Mouse (Mus musculus): ENCODE measurements around the gene Nphs1. TPM values are rescaled to one million over a fixed set of nuclear protein-coding genes. Genes with fewer than 3 reads are reported as not detected.

Nphs1 gene
- polyA plus RNA-seq, 1 experiment from 2014 or later, result 1.8 TPM

GRCm38 (mm10) chr7:30422560-30422959 is 35.6 kb upstream of the Nphs1 start:
- peaks cover 24% of the 10 kb centered on the region for H3K4me1 ChIP-seq (replicated peaks)
- peak overlapping the region; percentile 72 for H3K27ac ChIP-seq
- peak overlapping the region; percentile 96 for H3K4me2 ChIP-seq
- 17% methylated on average over 9 of the region's 9 CpGs for WGBS
- H3K27me3 ChIP-seq, result peaks cover 8% of the 10 kb centered on the region; the same call in 1 of the 2 replicates
- ATAC-seq (ENCODE audit: low FRiP score), result peak; percentile 55
- peaks cover 3% of the 10 kb centered on the region; the same call in 1 of the 2 replicates for H3K9me3 ChIP-seq
- peaks cover 20% of the 10 kb centered on the region for H3K36me3 ChIP-seq
- H3K9ac ChIP-seq, result peak overlapping the region; percentile 81
- peak overlapping the region; percentile 62 for H3K4me3 ChIP-seq

GRCm38 (mm10) chr7:30423071-30423641 is 35.0 kb upstream of the Nphs1 start:
- no peak for ATAC-seq (ENCODE audit: low FRiP score)
- 55% methylated on average over 23 of the region's 23 CpGs for WGBS
- Histone ChIP-seq H3K4me3 (peak overlapping the region; percentile 62), H3K9ac (peak overlapping the region; percentile 81), H3K9me3 (peaks cover 3% of the 10 kb centered on the region; the same call in 1 of the 2 replicates), H3K27ac (peak overlapping the region; percentile 72; the same call in 1 of the 2 replicates), H3K4me1 (replicated peaks) (peaks cover 24% of the 10 kb centered on the region), H3K4me2 (peak overlapping the region; percentile 96), H3K27me3 (peaks cover 8% of the 10 kb centered on the region; the same call in 1 of the 2 replicates), H3K36me3 (peaks cover 22% of the 10 kb centered on the region)

GRCm38 (mm10) chr7:30429327-30429726 is 28.8 kb upstream of the Nphs1 start:
- 0 out of 2 replicates have a peak, but pooled peaks cover 3% of the 10 kb centered on the region for H3K4me1 ChIP-seq (replicated peaks)
- ATAC-seq (ENCODE audit: low FRiP score), result no peak
- H3K9ac ChIP-seq, result no peak overlapping the region
- 0 out of 2 replicates have a peak, but pooled peaks cover 5% of the 10 kb centered on the region for H3K27me3 ChIP-seq
- peaks cover 29% of the 10 kb centered on the region for H3K36me3 ChIP-seq
- no peaks in the 10 kb centered on the region for H3K9me3 ChIP-seq
- no peak overlapping the region for H3K4me3 ChIP-seq
- H3K27ac ChIP-seq, result no peak overlapping the region
- H3K4me2 ChIP-seq, result no peak overlapping the region

GRCm38 (mm10) chr7:30430191-30430590 is 27.9 kb upstream of the Nphs1 start:
- no peak overlapping the region for H3K27ac ChIP-seq
- no peaks in the 10 kb centered on the region for H3K9me3 ChIP-seq
- ATAC-seq (ENCODE audit: low FRiP score), result no peak
- H3K9ac ChIP-seq, result no peak overlapping the region
- WGBS, result 70% methylated on average over 2 of the region's 2 CpGs
- 0 out of 2 replicates have a peak, but pooled peaks cover 3% of the 10 kb centered on the region for H3K4me1 ChIP-seq (replicated peaks)
- 0 out of 2 replicates have a peak, but pooled peaks cover 5% of the 10 kb centered on the region for H3K27me3 ChIP-seq
- H3K36me3 ChIP-seq, result peaks cover 35% of the 10 kb centered on the region
- no peak overlapping the region for H3K4me2 ChIP-seq
- no peak overlapping the region for H3K4me3 ChIP-seq

- Histone ChIP-seq H3K36me3 (peaks cover 39% of the 10 kb centered on the region), H3K9me3 (no peaks in the 10 kb centered on the region), H3K27me3 (0 out of 2 replicates have a peak, but pooled peaks cover 9% of the 10 kb centered on the region), H3K27ac (no peak overlapping the region), H3K4me2 (no peak overlapping the region), H3K9ac (no peak overlapping the region), H3K4me1 (replicated peaks) (0 out of 2 replicates have a peak, but pooled peaks cover 3% of the 10 kb centered on the region), H3K4me3 (no peak overlapping the region)
- 5% methylated on average over 3 of the region's 3 CpGs for WGBS
- peak; percentile 58; the same call in 1 of the 2 replicates for ATAC-seq (ENCODE audit: low FRiP score)
Observed at GRCm38 (mm10) chr7:30431793-30432192, 26.3 kb upstream of the Nphs1 start.

- Histone ChIP-seq H3K27ac (no peak overlapping the region), H3K36me3 (peaks cover 54% of the 10 kb centered on the region)
Observed at GRCm38 (mm10) chr7:30434238-30434637, 23.9 kb upstream of the Nphs1 start.

GRCm38 (mm10) chr7:30434701-30435100 is 23.4 kb upstream of the Nphs1 start:
- Histone ChIP-seq H3K4me3 (no peak overlapping the region), H3K4me2 (no peak overlapping the region), H3K27me3 (0 out of 2 replicates have a peak, but pooled peaks cover 9% of the 10 kb centered on the region), H3K4me1 (replicated peaks) (0 out of 2 replicates have a peak, but pooled peaks cover 3% of the 10 kb centered on the region), H3K27ac (no peak overlapping the region), H3K36me3 (peaks cover 59% of the 10 kb centered on the region), H3K9ac (no peak overlapping the region), H3K9me3 (no peaks in the 10 kb centered on the region)
- 72% methylated on average over 10 of the region's 10 CpGs for WGBS
- no peak for ATAC-seq (ENCODE audit: low FRiP score)

More at GRCm38 (mm10) chr7:30434238-30434637, 23.9 kb upstream of the Nphs1 start:
- ATAC-seq (ENCODE audit: low FRiP score), result no peak
- WGBS, result 4% methylated on average over 10 of the region's 10 CpGs
- H3K9ac ChIP-seq, result no peak overlapping the region
- H3K4me2 ChIP-seq, result no peak overlapping the region
- no peak overlapping the region for H3K4me3 ChIP-seq
- H3K9me3 ChIP-seq, result no peaks in the 10 kb centered on the region
- 0 out of 2 replicates have a peak, but pooled peaks cover 3% of the 10 kb centered on the region for H3K4me1 ChIP-seq (replicated peaks)
- H3K27me3 ChIP-seq, result 0 out of 2 replicates have a peak, but pooled peaks cover 9% of the 10 kb centered on the region

GRCm38 (mm10) chr7:30435156-30435555 is 23.0 kb upstream of the Nphs1 start:
- WGBS, result 46% methylated on average over 9 of the region's 9 CpGs
- Histone ChIP-seq H3K27ac (no peak overlapping the region), H3K36me3 (peaks cover 63% of the 10 kb centered on the region)

GRCm38 (mm10) chr7:30436879-30437278 is 21.2 kb upstream of the Nphs1 start:
- H3K4me2 ChIP-seq, result no peak overlapping the region
- H3K27me3 ChIP-seq, result 0 out of 2 replicates have a peak, but pooled peaks cover 9% of the 10 kb centered on the region
- ATAC-seq (ENCODE audit: low FRiP score), result no peak
- H3K36me3 ChIP-seq, result peaks cover 80% of the 10 kb centered on the region
- H3K9me3 ChIP-seq, result no peaks in the 10 kb centered on the region
- H3K27ac ChIP-seq, result no peak overlapping the region
- no peak overlapping the region for H3K4me3 ChIP-seq
- WGBS, result 22% methylated on average over 10 of the region's 10 CpGs
- H3K4me1 ChIP-seq (replicated peaks), result peaks cover 3% of the 10 kb centered on the region
- no peak overlapping the region for H3K9ac ChIP-seq

More at GRCm38 (mm10) chr7:30435156-30435555, 23.0 kb upstream of the Nphs1 start:
- 0 out of 2 replicates have a peak, but pooled peaks cover 3% of the 10 kb centered on the region for H3K4me1 ChIP-seq (replicated peaks)
- ATAC-seq (ENCODE audit: low FRiP score), result no peak
- H3K27me3 ChIP-seq, result 0 out of 2 replicates have a peak, but pooled peaks cover 9% of the 10 kb centered on the region
- no peak overlapping the region for H3K9ac ChIP-seq
- H3K4me3 ChIP-seq, result no peak overlapping the region
- no peaks in the 10 kb centered on the region for H3K9me3 ChIP-seq
- no peak overlapping the region for H3K4me2 ChIP-seq

GRCm38 (mm10) chr7:30439734-30440133 is 18.4 kb upstream of the Nphs1 start:
- ATAC-seq (ENCODE audit: low FRiP score), result no peak

GRCm38 (mm10) chr7:30440697-30441096 is 17.4 kb upstream of the Nphs1 start:
- no peaks in the 10 kb centered on the region for H3K9me3 ChIP-seq
- H3K4me2 ChIP-seq, result no peak overlapping the region
- H3K9ac ChIP-seq, result no peak overlapping the region
- H3K27me3 ChIP-seq, result no peaks in the 10 kb centered on the region
- no peak overlapping the region for H3K27ac ChIP-seq
- H3K4me3 ChIP-seq, result no peak overlapping the region
- 18% methylated on average over 5 of the region's 5 CpGs for WGBS
- peaks cover 74% of the 10 kb centered on the region for H3K36me3 ChIP-seq
- ATAC-seq (ENCODE audit: low FRiP score), result no peak
- H3K4me1 ChIP-seq (replicated peaks), result peaks cover 30% of the 10 kb centered on the region

More at GRCm38 (mm10) chr7:30439734-30440133, 18.4 kb upstream of the Nphs1 start:
- Histone ChIP-seq H3K4me1 (replicated peaks) (peaks cover 30% of the 10 kb centered on the region), H3K27ac (no peak overlapping the region), H3K36me3 (peaks cover 83% of the 10 kb centered on the region), H3K4me3 (no peak overlapping the region), H3K27me3 (0 out of 2 replicates have a peak, but pooled peaks cover 4% of the 10 kb centered on the region), H3K4me2 (no peak overlapping the region), H3K9me3 (no peaks in the 10 kb centered on the region), H3K9ac (no peak overlapping the region)
- WGBS, result 79% methylated on average over 13 of the region's 13 CpGs

- H3K27ac ChIP-seq, result peak overlapping the region; percentile 99
- no peaks in the 10 kb centered on the region for H3K27me3 ChIP-seq
Observed at GRCm38 (mm10) chr7:30443696-30444095, 14.4 kb upstream of the Nphs1 start.

More at GRCm38 (mm10) chr7:30443696-30444095, 14.4 kb upstream of the Nphs1 start:
- Histone ChIP-seq H3K9ac (peak overlapping the region; percentile 99), H3K9me3 (no peaks in the 10 kb centered on the region), H3K4me3 (peak overlapping the region; percentile 87), H3K4me2 (peak overlapping the region; percentile 91), H3K4me1 (replicated peaks) (peaks cover 42% of the 10 kb centered on the region), H3K36me3 (peaks cover 45% of the 10 kb centered on the region)
- WGBS, result 13% methylated on average over 9 of the region's 9 CpGs
- ATAC-seq (ENCODE audit: low FRiP score), result no peak

All from hindbrain, embryonic 13.5 days (tissue).